Mouse (Mus musculus) neural tube, embryonic 13.5 days (tissue): ENCODE results near the gene Pgap3. TPM values are rescaled to one million over a fixed set of nuclear protein-coding genes. Genes with fewer than 3 reads are reported as not detected.

Experiments
- ATAC-seq: fragments of 200-750 bp; cut with Nextera tagmentation; 2 replicates; pipeline ENCODE4 v1.8.0; 2017; ENCODE audit warnings: low read depth, mild to moderate bottlenecking, moderate TSS enrichment, moderate library complexity
- H3K27ac ChIP-seq: fragments of 300-500 bp; sonication (generic); replicated peaks from 2 replicates; pipeline ENCODE4 v1.5.1; 2015; ENCODE audit warnings: moderate library complexity, mild to moderate bottlenecking, inconsistent platforms
- H3K27me3 ChIP-seq: fragments of 300-500 bp; sonication (generic); 2 replicates; pipeline ENCODE4 v1.6.1; 2015; ENCODE audit warnings: mild to moderate bottlenecking, inconsistent platforms
- H3K36me3 ChIP-seq: fragments of 300-500 bp; sonication (generic); 2 replicates; pipeline ENCODE4 v1.6.1; 2015; ENCODE audit warnings: mild to moderate bottlenecking, inconsistent platforms
- H3K4me1 ChIP-seq: fragments of 300-500 bp; sonication (generic); replicated peaks from 2 replicates; pipeline ENCODE4 v1.6.1; 2015; ENCODE audit warnings: inconsistent platforms
- H3K4me2 ChIP-seq: fragments of 300-500 bp; sonication (generic); 2 replicates; pipeline ENCODE4 v1.6.1; 2015; ENCODE audit warnings: inconsistent platforms, mild to moderate bottlenecking, moderate library complexity
- H3K4me3 ChIP-seq: fragments of 300-500 bp; sonication (generic); 2 replicates; pipeline ENCODE4 v1.5.1; 2015; ENCODE audit warnings: mild to moderate bottlenecking, inconsistent platforms
- H3K9ac ChIP-seq: fragments of 300-500 bp; sonication (generic); 2 replicates; pipeline ENCODE4 v1.6.1; 2015; ENCODE audit warnings: moderate library complexity, mild to moderate bottlenecking, inconsistent platforms
- H3K9me3 ChIP-seq: fragments of 300-500 bp; sonication (generic); 2 replicates; pipeline ENCODE4 v1.6.1; 2016; ENCODE audit warnings: inconsistent platforms
- WGBS: fragments of 180-500 bp; shearing (Covaris S2); methylation state at CpG from one replicate; pipeline ENCODE4 v1.1.7; 2015; 5-methylcytosine and 5-hydroxymethylcytosine counted together
- polyA plus RNA-seq: library from polyadenylated mRNA; unstranded; fragments of >200 nt; fragmentation: Nextera tagmentation; extraction: Ambion mirVana; gene quantifications from 2 replicates; pipeline ENCODE4 v1.2.1, GENCODE M21; 2015

Gene Pgap3
- polyA plus RNA-seq, 1 experiment from 2014 or later: 8.7 TPM

- peak overlapping the region; percentile 35 for H3K27ac ChIP-seq
- H3K4me1 ChIP-seq: peaks cover 35% of the 10 kb centered on the region
- H3K9me3 ChIP-seq: no peaks in the 10 kb centered on the region
- WGBS: 54% methylated on average over 8 of the region's 8 CpGs
- H3K4me3 ChIP-seq: no peak overlapping the region
- no peaks in the 10 kb centered on the region for H3K36me3 ChIP-seq
- ATAC-seq: no peak
- peaks cover 41% of the 10 kb centered on the region for H3K27me3 ChIP-seq
- H3K4me2 ChIP-seq: peak overlapping the region; percentile 31
- H3K9ac ChIP-seq: peak overlapping the region; percentile 52
Measured at GRCm38 (mm10) chr11:98408872-98409271, 8.6 kb upstream of the Pgap3 start.

GRCm38 (mm10) chr11:98406621-98407020, 6.3 kb upstream of the Pgap3 start:
- H3K9ac ChIP-seq: no peak overlapping the region
- no peak overlapping the region for H3K4me2 ChIP-seq
- H3K9me3 ChIP-seq: no peaks in the 10 kb centered on the region
- H3K36me3 ChIP-seq: no peaks in the 10 kb centered on the region
- H3K4me3 ChIP-seq: no peak overlapping the region
- peaks cover 12% of the 10 kb centered on the region for H3K4me1 ChIP-seq
- 74% methylated on average over 6 of the region's 6 CpGs for WGBS
- peaks cover 36% of the 10 kb centered on the region for H3K27me3 ChIP-seq
- ATAC-seq: no peak
- H3K27ac ChIP-seq: no peak overlapping the region

GRCm38 (mm10) chr11:98400816-98401215, 526 bp upstream of the Pgap3 start:
- peak overlapping the region; percentile 80 for H3K9ac ChIP-seq
- H3K4me1 ChIP-seq: peaks cover 16% of the 10 kb centered on the region
- H3K27me3 ChIP-seq: peaks cover 14% of the 10 kb centered on the region
- peak overlapping the region; percentile 98; the same call in 1 of the 2 replicates for H3K27ac ChIP-seq
- H3K36me3 ChIP-seq: no peaks in the 10 kb centered on the region; the same call in 1 of the 2 replicates
- 0 out of 2 replicates have a peak, but pooled peaks have one; percentile 9 for ATAC-seq
- 61% methylated on average over 3 of the region's 3 CpGs for WGBS
- peak overlapping the region; percentile 63 for H3K4me3 ChIP-seq
- H3K4me2 ChIP-seq: peak overlapping the region; percentile 74
- no peaks in the 10 kb centered on the region for H3K9me3 ChIP-seq

GRCm38 (mm10) chr11:98397946-98398345, 2.3 kb downstream of the Pgap3 start:
- H3K4me3 ChIP-seq: no peak overlapping the region
- peaks cover 35% of the 10 kb centered on the region for H3K4me1 ChIP-seq
- H3K4me2 ChIP-seq: no peak overlapping the region
- no peak for ATAC-seq
- H3K27ac ChIP-seq: no peak overlapping the region
- H3K36me3 ChIP-seq: no peaks in the 10 kb centered on the region; the same call in 1 of the 2 replicates
- no peaks in the 10 kb centered on the region for H3K9me3 ChIP-seq
- H3K9ac ChIP-seq: no peak overlapping the region
- H3K27me3 ChIP-seq: peaks cover 4% of the 10 kb centered on the region; the same call in 1 of the 2 replicates
- 89% methylated on average over 7 of the region's 7 CpGs for WGBS

GRCm38 (mm10) chr11:98395041-98395440, 5.2 kb downstream of the Pgap3 start:
- H3K4me3 ChIP-seq: no peak overlapping the region
- no peak overlapping the region for H3K4me2 ChIP-seq
- H3K36me3 ChIP-seq: no peaks in the 10 kb centered on the region; the same call in 1 of the 2 replicates
- WGBS: 76% methylated on average over 4 of the region's 4 CpGs
- no peaks in the 10 kb centered on the region for H3K9me3 ChIP-seq
- peaks cover 26% of the 10 kb centered on the region for H3K27me3 ChIP-seq
- H3K4me1 ChIP-seq: peaks cover 27% of the 10 kb centered on the region
- ATAC-seq: no peak
- H3K9ac ChIP-seq: no peak overlapping the region
- H3K27ac ChIP-seq: no peak overlapping the region

GRCm38 (mm10) chr11:98394301-98394700, 6.0 kb downstream of the Pgap3 start:
- Histone ChIP-seq H3K9ac (no peak overlapping the region), H3K27ac (no peak overlapping the region), H3K4me2 (no peak overlapping the region), H3K36me3 (no peaks in the 10 kb centered on the region; the same call in 1 of the 2 replicates), H3K4me1 (peaks cover 20% of the 10 kb centered on the region), H3K27me3 (peaks cover 33% of the 10 kb centered on the region), H3K4me3 (no peak overlapping the region), H3K9me3 (no peaks in the 10 kb centered on the region)
- no peak for ATAC-seq
- WGBS: 62% methylated on average over 6 of the region's 6 CpGs

- H3K9ac ChIP-seq: no peak overlapping the region
- H3K36me3 ChIP-seq: no peaks in the 10 kb centered on the region; the same call in 1 of the 2 replicates
- H3K4me3 ChIP-seq: no peak overlapping the region
- peaks cover 42% of the 10 kb centered on the region for H3K27me3 ChIP-seq
- 79% methylated on average over 6 of the region's 6 CpGs for WGBS
- no peaks in the 10 kb centered on the region for H3K9me3 ChIP-seq
- H3K27ac ChIP-seq: no peak overlapping the region
- peaks cover 19% of the 10 kb centered on the region for H3K4me1 ChIP-seq
- no peak overlapping the region for H3K4me2 ChIP-seq
- ATAC-seq: no peak
Measured at GRCm38 (mm10) chr11:98393317-98393716, 7.0 kb downstream of the Pgap3 start.

- Histone ChIP-seq H3K4me1 (peaks cover 19% of the 10 kb centered on the region), H3K9ac (no peak overlapping the region), H3K27me3 (peaks cover 49% of the 10 kb centered on the region), H3K36me3 (no peaks in the 10 kb centered on the region; the same call in 1 of the 2 replicates), H3K4me2 (no peak overlapping the region), H3K4me3 (no peak overlapping the region), H3K9me3 (no peaks in the 10 kb centered on the region), H3K27ac (no peak overlapping the region)
- no peak for ATAC-seq
- WGBS: 46% methylated on average over 4 of the region's 4 CpGs
Measured at GRCm38 (mm10) chr11:98392645-98393044, 7.6 kb downstream of the Pgap3 start.

- H3K4me3 ChIP-seq: no peak overlapping the region
- H3K9me3 ChIP-seq: no peaks in the 10 kb centered on the region
- H3K27me3 ChIP-seq: peaks cover 55% of the 10 kb centered on the region
- ATAC-seq: no peak
- H3K4me1 ChIP-seq: peaks cover 19% of the 10 kb centered on the region
- H3K9ac ChIP-seq: no peak overlapping the region
- 17% methylated on average over 7 of the region's 8 CpGs for WGBS
- H3K27ac ChIP-seq: no peak overlapping the region
- H3K4me2 ChIP-seq: no peak overlapping the region
- H3K36me3 ChIP-seq: no peaks in the 10 kb centered on the region
Measured at GRCm38 (mm10) chr11:98392034-98392433, 8.3 kb downstream of the Pgap3 start.

GRCm38 (mm10) chr11:98390141-98390540, 10.1 kb downstream of the Pgap3 start:
- Histone ChIP-seq H3K9ac (no peak overlapping the region), H3K27me3 (peaks cover 74% of the 10 kb centered on the region), H3K27ac (no peak overlapping the region), H3K36me3 (no peaks in the 10 kb centered on the region), H3K9me3 (no peaks in the 10 kb centered on the region), H3K4me2 (no peak overlapping the region), H3K4me3 (no peak overlapping the region), H3K4me1 (peaks cover 18% of the 10 kb centered on the region)
- no peak for ATAC-seq
- 71% methylated on average over 12 of the region's 12 CpGs for WGBS

- Histone ChIP-seq H3K9me3 (no peaks in the 10 kb centered on the region), H3K27ac (no peak overlapping the region), H3K9ac (0 out of 2 replicates have a peak overlapping the region, but pooled peaks have one; percentile 3), H3K36me3 (no peaks in the 10 kb centered on the region), H3K4me3 (no peak overlapping the region), H3K4me1 (peaks cover 11% of the 10 kb centered on the region), H3K4me2 (no peak overlapping the region), H3K27me3 (peaks cover 82% of the 10 kb centered on the region)
- WGBS: 25% methylated on average over 9 of the region's 9 CpGs
- ATAC-seq: no peak
Measured at GRCm38 (mm10) chr11:98389221-98389780, 11.0 kb downstream of the Pgap3 start.

- Histone ChIP-seq H3K4me3 (no peak overlapping the region), H3K9ac (no peak overlapping the region), H3K36me3 (no peaks in the 10 kb centered on the region), H3K27ac (no peak overlapping the region), H3K27me3 (peaks cover 87% of the 10 kb centered on the region), H3K9me3 (no peaks in the 10 kb centered on the region), H3K4me1 (peaks cover 1% of the 10 kb centered on the region; the same call in 1 of the 2 replicates), H3K4me2 (no peak overlapping the region)
- 83% methylated on average over 10 of the region's 10 CpGs for WGBS
- no peak for ATAC-seq
Measured at GRCm38 (mm10) chr11:98388282-98388681, 12.0 kb downstream of the Pgap3 start.
